Mouse (Mus musculus): ENCODE data around the gene Ptprr. TPM values are rescaled to one million over a fixed set of nuclear protein-coding genes. Genes with fewer than 3 reads are reported as not detected.

Gene Ptprr
- polyA plus RNA-seq, 1 experiment, result 0.04 TPM

Other genes with a start within 250 kb of the Ptprr start
- 0.47 TPM for gene Tspan8, start 201.4 kb upstream of the Ptprr start, polyA plus RNA-seq (2012; fragmentation: generic; extraction: Trizol)
- not detected for gene 4933416C03Rik, start 95.7 kb downstream of the Ptprr start, polyA plus RNA-seq (2012; fragmentation: generic; extraction: Trizol)